Mouse (Mus musculus) adrenal gland, postnatal 25 days (tissue): Measurements from ENCODE around the gene Dppa4. TPM values are rescaled to one million over a fixed set of nuclear protein-coding genes. Genes with fewer than 3 reads are reported as not detected.

Experiments used
- DNase-seq: peaks from one replicate; pipeline ENCODE4 v3.0.0; 2021; ENCODE audit warnings: mixed read lengths
- total RNA-seq: library from RNA; stranded (reverse); gene quantifications from 2 replicates; pipeline ENCODE4 v1.2.3, GENCODE M21; 2021

The Dppa4 gene
- total RNA-seq, 1 experiment from 2014 or later: not detected

- no peak for DNase-seq
Measured at GRCm38 (mm10) chr16:48323602-48324345, 40.2 kb downstream of the Dppa4 start.

GRCm38 (mm10) chr16:48326903-48327302 lies 43.4 kb downstream of the Dppa4 start:
- DNase-seq: no peak

DNA sequence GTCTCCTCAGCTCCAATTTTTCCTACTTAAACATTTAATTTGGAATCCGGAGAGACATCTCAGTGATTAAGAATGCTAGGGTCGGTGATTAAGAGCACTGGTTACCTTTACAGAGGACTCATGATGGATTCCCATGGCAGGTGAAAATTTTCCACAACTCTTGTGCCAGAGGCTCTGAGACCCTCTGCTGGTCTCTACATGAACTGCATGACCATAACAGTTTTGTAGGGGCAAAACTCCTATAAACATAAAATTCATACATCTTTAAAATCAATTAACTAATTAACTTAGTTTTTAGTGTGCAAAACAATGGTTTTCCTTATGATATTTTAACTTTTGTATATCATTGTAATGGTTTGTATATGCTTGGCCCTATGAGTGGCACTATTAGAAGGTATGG lies 44.9 kb downstream of the Dppa4 start:
- DNase-seq: no peak

GRCm38 (mm10) chr16:48331822-48332221 lies 48.3 kb downstream of the Dppa4 start:
- DNase-seq: peak; percentile 4

- DNase-seq: no peak
Measured at GRCm38 (mm10) chr16:48335326-48335725, 51.8 kb downstream of the Dppa4 start.

Other genes starting within 250 kb of the Dppa4 start
- gene Dppa2, start 20.2 kb downstream of the Dppa4 start, total RNA-seq: not detected in 2 replicates
- gene Gm5485, start 128.7 kb downstream of the Dppa4 start, total RNA-seq: not detected in 2 replicates
- gene Morc1, start 147.5 kb downstream of the Dppa4 start, total RNA-seq: not detected in 2 replicates